Mouse (Mus musculus): ENCODE measurements around the gene Reps1. TPM values are rescaled to one million over a fixed set of nuclear protein-coding genes. Genes with fewer than 3 reads are reported as not detected.

The Reps1 gene
- polyA plus RNA-seq, 1 experiment: 28.9 TPM

DNA sequence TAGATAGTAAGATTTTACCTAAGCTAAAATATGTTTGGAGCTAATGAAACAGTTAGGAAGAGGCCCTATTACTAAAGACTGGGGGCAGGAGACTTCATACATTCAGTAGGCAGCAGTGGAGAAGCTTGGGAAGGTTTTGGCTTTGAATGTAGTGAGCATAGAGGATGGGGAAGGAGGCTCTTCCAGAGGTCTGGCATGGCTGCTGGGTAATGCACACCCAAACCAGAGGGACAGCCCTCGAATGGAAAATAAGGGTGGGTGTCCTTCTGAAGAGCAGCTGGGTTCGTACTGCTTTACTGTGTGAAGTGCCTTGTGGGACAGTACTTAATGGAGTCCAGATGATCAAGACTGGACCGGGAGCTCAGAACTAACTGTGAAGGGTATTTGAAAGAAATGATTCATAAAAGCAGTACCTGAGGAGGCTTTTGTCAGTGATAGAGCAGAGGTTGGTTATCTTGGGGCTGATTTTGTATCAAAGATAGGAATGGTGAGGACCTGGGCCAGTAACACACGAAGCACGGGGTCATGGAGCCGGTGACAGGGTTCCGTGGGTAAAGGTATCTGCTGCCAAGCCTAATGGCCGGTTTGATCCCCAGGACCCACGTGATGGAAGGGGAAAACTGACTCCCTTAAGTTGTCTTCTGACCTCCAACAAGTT is 3.1 kb downstream of the Reps1 start:
- H3K4me3 ChIP-seq (ENCODE audit: insufficient read depth, poor library complexity, severe bottlenecking): no peak overlapping the region
- H3ac ChIP-seq (ENCODE audit: control insufficient read depth, insufficient read length, low read depth): no peak overlapping the region
- H3K27me3 ChIP-seq (ENCODE audit: control insufficient read depth, insufficient read depth, insufficient read length): no peaks in the 10 kb centered on the region
- H3K79me3 ChIP-seq (ENCODE audit: low read depth): peaks cover 69% of the 10 kb centered on the region
- H3K79me2 ChIP-seq (ENCODE audit: control insufficient read depth, insufficient read depth): peaks cover 82% of the 10 kb centered on the region
- H3K36me3 ChIP-seq (ENCODE audit: control insufficient read depth, insufficient read depth): peaks cover 8% of the 10 kb centered on the region
- no peak for TF ChIP-seq CTCF (IDR thresholded peaks at IDR 0.05; ENCODE audit: control insufficient read depth, insufficient read depth, insufficient read length)
- no peak for TF ChIP-seq MYOG (IDR thresholded peaks at IDR 0.05; ENCODE audit: control insufficient read depth, extremely low read depth, insufficient read length)
- TF ChIP-seq MAX (IDR thresholded peaks at IDR 0.05): no peak
- no peak for TF ChIP-seq FOSL1 (IDR thresholded peaks at IDR 0.05; ENCODE audit: insufficient read depth, low read length, poor library complexity, severe bottlenecking)
- no peak for TF ChIP-seq CEBPB (IDR thresholded peaks at IDR 0.05; ENCODE audit: low read depth)
- TF ChIP-seq MYOD1 (IDR thresholded peaks at IDR 0.05; ENCODE audit: control insufficient read depth, insufficient read length, low read depth): no peak
- no peak for TF ChIP-seq USF1 (IDR thresholded peaks at IDR 0.05; ENCODE audit: low read depth)

DNA sequence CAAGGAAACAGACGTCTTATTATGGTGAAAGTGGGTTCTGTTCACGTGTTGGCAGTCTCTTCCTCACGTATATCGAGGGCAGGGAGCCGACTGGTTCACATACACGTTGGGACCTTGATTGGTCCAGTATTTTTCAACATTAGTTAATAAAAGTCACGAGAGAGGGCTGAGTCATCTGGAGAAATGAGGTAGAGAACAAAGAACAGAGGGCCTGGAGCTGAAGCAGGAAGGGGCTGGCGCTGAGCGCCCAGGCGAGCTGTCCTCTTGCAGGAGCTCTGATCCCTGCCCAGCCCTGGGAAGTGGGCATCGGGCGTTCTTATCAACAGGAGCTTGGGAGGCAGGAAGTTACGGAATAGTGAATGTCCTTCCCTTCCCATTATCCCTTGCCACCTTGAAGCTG is 4.1 kb downstream of the Reps1 start:
- Histone ChIP-seq H3K79me2 (ENCODE audit: control insufficient read depth, insufficient read depth) (peaks cover 92% of the 10 kb centered on the region), H3ac (ENCODE audit: control insufficient read depth, insufficient read length, low read depth) (no peak overlapping the region), H3K27me3 (ENCODE audit: control insufficient read depth, insufficient read depth, insufficient read length) (no peaks in the 10 kb centered on the region), H3K36me3 (ENCODE audit: control insufficient read depth, insufficient read depth) (peaks cover 8% of the 10 kb centered on the region), H3K79me3 (ENCODE audit: low read depth) (peaks cover 79% of the 10 kb centered on the region), H3K4me3 (ENCODE audit: insufficient read depth, poor library complexity, severe bottlenecking) (no peak overlapping the region)
- no peak for TF ChIP-seq MAX (IDR thresholded peaks at IDR 0.05)
- no peak for TF ChIP-seq MYOD1 (IDR thresholded peaks at IDR 0.05; ENCODE audit: control insufficient read depth, insufficient read length, low read depth)
- TF ChIP-seq FOSL1 (IDR thresholded peaks at IDR 0.05; ENCODE audit: insufficient read depth, low read length, poor library complexity, severe bottlenecking): no peak
- TF ChIP-seq MYOG (IDR thresholded peaks at IDR 0.05; ENCODE audit: control insufficient read depth, extremely low read depth, insufficient read length): no peak
- TF ChIP-seq CTCF (IDR thresholded peaks at IDR 0.05; ENCODE audit: control insufficient read depth, insufficient read depth, insufficient read length): no peak

DNA sequence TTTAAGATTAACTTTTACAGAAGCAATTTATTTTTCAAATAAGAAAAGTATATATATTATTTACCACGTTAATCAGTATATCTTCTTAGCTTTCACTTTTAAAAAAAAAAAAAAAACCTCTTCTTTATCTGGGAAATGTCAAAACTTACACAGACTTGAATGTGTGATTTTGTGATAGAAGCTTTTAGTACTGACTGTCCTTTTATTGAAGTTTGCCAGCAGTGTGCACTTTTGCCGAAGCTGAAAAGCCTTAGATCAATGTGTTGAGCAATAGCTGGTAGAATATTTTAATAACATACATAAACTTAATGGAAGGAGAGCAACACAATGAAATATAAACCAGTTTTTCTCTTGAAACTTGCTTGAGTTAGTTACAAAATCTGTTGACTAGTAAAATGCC is 5.1 kb downstream of the Reps1 start:
- Histone ChIP-seq H3K4me3 (ENCODE audit: insufficient read depth, poor library complexity, severe bottlenecking) (no peak overlapping the region), H3ac (ENCODE audit: control insufficient read depth, insufficient read length, low read depth) (no peak overlapping the region), H3K79me2 (ENCODE audit: control insufficient read depth, insufficient read depth) (peaks cover 100% of the 10 kb centered on the region), H3K36me3 (ENCODE audit: control insufficient read depth, insufficient read depth) (peaks cover 8% of the 10 kb centered on the region), H3K27me3 (ENCODE audit: control insufficient read depth, insufficient read depth, insufficient read length) (no peaks in the 10 kb centered on the region), H3K79me3 (ENCODE audit: low read depth) (peaks cover 88% of the 10 kb centered on the region)
- TF ChIP-seq MAX (IDR thresholded peaks at IDR 0.05) (no peak), FOSL1 (IDR thresholded peaks at IDR 0.05; ENCODE audit: insufficient read depth, low read length, poor library complexity, severe bottlenecking) (no peak)

DNA sequence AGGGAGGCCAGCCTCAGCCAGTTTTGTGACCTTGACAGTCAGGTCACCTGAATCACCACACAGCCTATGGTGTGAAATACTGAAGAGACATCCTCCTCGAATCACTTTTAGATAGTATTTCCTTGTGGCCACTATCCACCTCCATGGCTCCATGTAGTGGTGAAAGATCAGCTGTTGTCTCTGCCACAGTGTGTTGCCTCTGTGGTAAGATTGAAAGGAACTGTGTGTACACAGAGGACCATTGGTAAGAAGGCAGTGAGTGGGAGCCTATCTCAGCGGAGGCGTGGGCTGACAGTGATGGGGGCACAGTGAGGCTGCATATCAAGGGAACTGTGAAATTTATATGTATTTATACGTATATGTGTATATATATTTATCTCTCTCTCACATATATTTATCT is 5.9 kb downstream of the Reps1 start:
- Histone ChIP-seq H3K27me3 (ENCODE audit: control insufficient read depth, insufficient read depth, insufficient read length) (no peaks in the 10 kb centered on the region), H3K79me3 (ENCODE audit: low read depth) (peaks cover 90% of the 10 kb centered on the region), H3K4me3 (ENCODE audit: insufficient read depth, poor library complexity, severe bottlenecking) (no peak overlapping the region), H3ac (ENCODE audit: control insufficient read depth, insufficient read length, low read depth) (no peak overlapping the region), H3K36me3 (ENCODE audit: control insufficient read depth, insufficient read depth) (peaks cover 8% of the 10 kb centered on the region), H3K79me2 (ENCODE audit: control insufficient read depth, insufficient read depth) (peaks cover 100% of the 10 kb centered on the region)
- TF ChIP-seq CTCF (IDR thresholded peaks at IDR 0.05; ENCODE audit: control insufficient read depth, insufficient read depth, insufficient read length) (no peak), MYOD1 (IDR thresholded peaks at IDR 0.05; ENCODE audit: control insufficient read depth, insufficient read length, low read depth) (no peak), USF1 (IDR thresholded peaks at IDR 0.05; ENCODE audit: low read depth) (no peak), CEBPB (IDR thresholded peaks at IDR 0.05; ENCODE audit: low read depth) (no peak), MYOG (IDR thresholded peaks at IDR 0.05; ENCODE audit: control insufficient read depth, extremely low read depth, insufficient read length) (no peak), FOSL1 (IDR thresholded peaks at IDR 0.05; ENCODE audit: insufficient read depth, low read length, poor library complexity, severe bottlenecking) (no peak), MAX (IDR thresholded peaks at IDR 0.05) (no peak)

DNA sequence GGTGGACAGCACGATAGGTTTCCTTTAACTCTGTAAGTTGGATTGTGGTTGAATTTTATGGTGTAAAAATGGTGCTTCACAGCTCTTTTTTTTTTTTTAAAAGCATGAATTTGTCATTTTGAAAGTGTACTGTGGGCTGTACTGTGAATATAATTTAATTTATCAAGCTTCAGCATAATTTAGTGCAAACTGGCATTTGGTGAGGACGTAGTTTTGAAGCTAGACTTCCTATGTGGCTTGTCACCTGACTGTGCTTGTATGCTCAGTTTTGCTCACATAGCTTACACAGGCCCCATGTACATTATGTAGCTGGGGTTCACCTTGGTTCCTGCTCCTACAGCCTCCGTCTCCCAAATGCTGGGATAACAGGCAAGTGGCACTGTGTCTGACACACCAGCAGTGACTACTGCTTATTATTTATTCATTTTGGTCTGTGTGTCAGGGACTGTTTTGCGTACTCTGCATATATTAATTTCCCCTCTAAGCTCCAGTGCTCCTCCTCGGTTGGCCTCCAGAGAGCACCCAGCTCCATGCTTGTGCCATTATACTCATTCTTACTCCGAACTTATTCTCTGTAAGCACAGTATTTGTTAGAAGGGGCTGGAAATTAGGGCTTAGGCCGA is 9.1 kb downstream of the Reps1 start:
- H3K79me3 ChIP-seq (ENCODE audit: low read depth): peaks cover 85% of the 10 kb centered on the region
- TF ChIP-seq FOSL1 (IDR thresholded peaks at IDR 0.05; ENCODE audit: insufficient read depth, low read length, poor library complexity, severe bottlenecking) (no peak), CTCF (IDR thresholded peaks at IDR 0.05; ENCODE audit: control insufficient read depth, insufficient read depth, insufficient read length) (no peak), MYOD1 (IDR thresholded peaks at IDR 0.05; ENCODE audit: control insufficient read depth, insufficient read length, low read depth) (no peak), USF1 (IDR thresholded peaks at IDR 0.05; ENCODE audit: low read depth) (no peak), MYOG (IDR thresholded peaks at IDR 0.05; ENCODE audit: control insufficient read depth, extremely low read depth, insufficient read length) (no peak), CEBPB (IDR thresholded peaks at IDR 0.05; ENCODE audit: low read depth) (no peak), MAX (IDR thresholded peaks at IDR 0.05) (no peak)
- no peak overlapping the region for H3ac ChIP-seq (ENCODE audit: control insufficient read depth, insufficient read length, low read depth)
- H3K27me3 ChIP-seq (ENCODE audit: control insufficient read depth, insufficient read depth, insufficient read length): no peaks in the 10 kb centered on the region
- H3K79me2 ChIP-seq (ENCODE audit: control insufficient read depth, insufficient read depth): peaks cover 100% of the 10 kb centered on the region
- no peak overlapping the region for H3K4me3 ChIP-seq (ENCODE audit: insufficient read depth, poor library complexity, severe bottlenecking)
- H3K36me3 ChIP-seq (ENCODE audit: control insufficient read depth, insufficient read depth): peaks cover under 1% of the 10 kb centered on the region

DNA sequence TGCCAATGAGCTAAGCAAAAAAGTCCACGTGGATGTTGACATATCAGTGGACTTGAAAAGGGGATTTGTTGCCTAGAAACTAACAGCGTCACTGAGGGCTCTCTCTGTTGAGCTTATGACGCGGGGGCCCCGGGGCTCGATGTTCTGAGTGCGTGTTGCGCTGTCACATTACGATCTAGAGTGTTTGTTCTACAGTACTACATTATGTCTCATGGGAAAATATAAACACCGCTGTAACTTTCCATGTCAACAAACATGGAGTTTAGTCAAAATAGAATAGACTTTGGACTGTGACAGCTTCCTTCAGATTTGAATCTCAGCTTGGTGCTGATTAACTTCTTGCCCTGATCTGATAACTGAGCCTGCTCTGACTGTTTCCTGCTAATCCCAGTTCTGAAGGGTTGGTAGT is 10.4 kb downstream of the Reps1 start:
- TF ChIP-seq MYOG (IDR thresholded peaks at IDR 0.05; ENCODE audit: control insufficient read depth, extremely low read depth, insufficient read length): no peak
- no peak for TF ChIP-seq USF1 (IDR thresholded peaks at IDR 0.05; ENCODE audit: low read depth)
- TF ChIP-seq CTCF (IDR thresholded peaks at IDR 0.05; ENCODE audit: control insufficient read depth, insufficient read depth, insufficient read length): no peak
- no peak for TF ChIP-seq MYOD1 (IDR thresholded peaks at IDR 0.05; ENCODE audit: control insufficient read depth, insufficient read length, low read depth)
- TF ChIP-seq MAX (IDR thresholded peaks at IDR 0.05): no peak
- no peak for TF ChIP-seq CEBPB (IDR thresholded peaks at IDR 0.05; ENCODE audit: low read depth)
- TF ChIP-seq FOSL1 (IDR thresholded peaks at IDR 0.05; ENCODE audit: insufficient read depth, low read length, poor library complexity, severe bottlenecking): no peak
- no peaks in the 10 kb centered on the region for H3K27me3 ChIP-seq (ENCODE audit: control insufficient read depth, insufficient read depth, insufficient read length)
- no peaks in the 10 kb centered on the region for H3K36me3 ChIP-seq (ENCODE audit: control insufficient read depth, insufficient read depth)
- H3ac ChIP-seq (ENCODE audit: control insufficient read depth, insufficient read length, low read depth): no peak overlapping the region
- H3K79me3 ChIP-seq (ENCODE audit: low read depth): peaks cover 85% of the 10 kb centered on the region
- no peak overlapping the region for H3K4me3 ChIP-seq (ENCODE audit: insufficient read depth, poor library complexity, severe bottlenecking)
- peaks cover 100% of the 10 kb centered on the region for H3K79me2 ChIP-seq (ENCODE audit: control insufficient read depth, insufficient read depth)

Measured in C2C12 (cell line).